Mouse (Mus musculus) liver, postnatal 0 days (tissue): ENCODE results near the gene Suclg2.

ENCODE experiments used
- CTCF ChIP-seq: sonication (generic); IDR thresholded peaks from 2 replicates; pipeline ENCODE4 v1.5.1; 2016; ENCODE audit warnings: antibody characterized with exemption, low read depth
- EP300 ChIP-seq: IDR thresholded peaks from 2 replicates; pipeline ENCODE4 v1.6.1; 2016; ENCODE audit warnings: antibody characterized with exemption, low read depth, mild to moderate bottlenecking

DNA sequence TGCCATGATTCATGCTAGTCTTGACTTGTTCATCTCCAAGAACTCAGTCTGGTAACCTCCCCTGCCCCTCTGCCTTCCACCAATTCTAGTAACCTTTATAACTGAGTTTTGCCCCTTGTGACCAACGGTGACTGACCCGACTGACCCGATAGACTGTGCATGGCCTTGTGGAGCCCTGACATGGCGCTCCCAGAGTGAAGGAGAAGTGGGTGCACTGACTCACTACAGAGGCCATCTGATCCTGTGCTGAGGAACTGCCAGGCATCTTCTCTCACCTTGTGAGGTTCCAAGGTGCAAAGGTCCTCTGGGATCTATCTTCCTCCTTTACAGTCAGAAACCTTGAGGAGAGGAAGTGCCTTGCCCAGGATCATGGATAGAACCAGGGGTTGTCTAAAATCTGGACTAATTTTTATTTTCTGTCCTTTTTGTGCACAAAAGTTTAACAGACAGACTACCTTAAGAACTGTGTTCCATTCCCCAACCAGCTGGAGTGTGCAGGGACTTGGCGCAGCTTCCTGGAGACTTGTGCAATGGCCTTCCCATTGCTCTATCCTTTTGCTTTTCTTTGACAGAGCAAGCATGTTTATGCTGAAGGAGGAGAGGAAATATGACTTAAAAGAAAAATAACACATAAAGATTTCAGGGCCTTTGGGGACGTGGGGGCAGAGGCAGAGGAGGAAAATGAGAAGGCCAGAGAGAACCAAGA, 49.8 kb downstream of the Suclg2 start:
- TF ChIP-seq CTCF (no peak), EP300 (no peak)
